Mouse (Mus musculus): ENCODE data around the gene Npy4r.

Npy4r gene

DNA sequence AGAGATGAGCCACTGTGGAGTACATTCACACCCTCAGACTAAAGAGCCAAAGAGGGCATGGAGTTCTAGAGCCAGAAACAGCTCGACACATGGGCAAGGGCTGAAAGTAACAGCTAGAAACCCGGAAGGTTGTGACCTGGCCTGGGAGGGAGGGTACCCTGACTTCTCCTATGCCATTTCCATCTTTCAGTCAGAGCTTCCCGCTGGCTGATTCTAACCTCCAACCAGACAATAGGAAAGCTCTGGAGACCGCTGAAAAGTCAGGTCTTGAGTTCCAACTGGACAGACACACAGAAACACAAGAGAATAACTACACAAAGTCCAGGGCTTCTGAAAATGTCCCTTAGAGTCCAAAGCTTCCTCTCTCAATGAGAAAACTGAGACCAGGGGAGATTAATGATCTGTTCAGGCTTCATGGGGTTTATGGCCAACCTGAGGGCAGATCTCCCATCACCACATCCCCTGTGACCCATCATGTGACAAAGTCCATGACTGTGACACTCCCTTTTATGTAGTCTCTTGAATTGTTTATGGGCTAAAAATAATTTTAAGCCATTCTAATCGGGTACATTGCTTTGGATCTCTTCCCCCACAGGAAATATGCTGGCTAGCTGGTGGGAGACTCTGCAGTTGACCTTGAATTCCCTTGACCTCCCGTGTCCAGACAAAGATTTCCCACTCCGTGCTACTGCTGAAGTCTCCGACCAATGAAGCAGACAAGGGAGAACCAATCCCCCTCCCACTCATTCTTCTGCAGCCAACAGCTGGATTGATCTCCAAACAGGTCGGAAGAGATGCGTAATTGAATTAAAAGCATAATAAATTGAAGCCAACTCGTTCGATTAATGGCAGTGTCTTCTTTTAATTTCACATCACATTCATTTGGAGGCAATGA is 32.0 kb downstream of the Npy4r start:
- in situ Hi-C loops (cut with MboI; ENCODE audit: low sequenced_read_pairs), result no loop called here

DNA sequence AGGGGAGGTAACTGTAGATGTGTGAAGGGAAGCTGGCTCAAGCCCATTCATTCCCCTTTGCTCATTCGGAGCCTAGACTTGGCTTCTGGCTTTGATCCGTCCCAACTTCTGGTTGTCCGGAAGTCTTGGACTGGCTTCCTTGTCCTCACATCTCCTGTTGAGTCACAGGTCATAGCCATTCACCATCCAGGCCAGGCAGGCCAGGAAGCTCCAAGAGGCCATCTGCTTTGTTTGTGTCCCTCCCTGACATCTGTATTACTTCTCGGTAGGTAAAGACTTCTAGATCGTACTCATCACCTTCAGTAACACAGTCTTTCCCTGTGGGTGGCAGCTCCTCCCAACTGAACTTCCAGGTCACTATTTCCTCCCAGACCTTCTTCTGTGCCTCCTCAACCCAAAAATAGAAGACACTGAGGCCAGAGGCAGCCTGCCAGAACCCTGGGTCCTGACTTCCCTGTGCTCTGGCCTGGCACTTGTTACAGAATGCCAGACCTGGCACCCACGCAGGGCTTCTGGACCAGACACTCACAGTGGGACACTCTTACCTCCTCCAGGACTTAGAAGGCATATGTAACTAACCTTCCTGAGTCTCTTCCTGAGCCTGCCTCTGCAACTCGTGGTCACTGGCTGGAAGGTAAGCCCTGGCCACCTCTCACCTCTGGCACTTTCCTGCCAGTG is 33.1 kb downstream of the Npy4r start:
- in situ Hi-C loops (cut with MboI; ENCODE audit: low sequenced_read_pairs), result no loop called here

DNA sequence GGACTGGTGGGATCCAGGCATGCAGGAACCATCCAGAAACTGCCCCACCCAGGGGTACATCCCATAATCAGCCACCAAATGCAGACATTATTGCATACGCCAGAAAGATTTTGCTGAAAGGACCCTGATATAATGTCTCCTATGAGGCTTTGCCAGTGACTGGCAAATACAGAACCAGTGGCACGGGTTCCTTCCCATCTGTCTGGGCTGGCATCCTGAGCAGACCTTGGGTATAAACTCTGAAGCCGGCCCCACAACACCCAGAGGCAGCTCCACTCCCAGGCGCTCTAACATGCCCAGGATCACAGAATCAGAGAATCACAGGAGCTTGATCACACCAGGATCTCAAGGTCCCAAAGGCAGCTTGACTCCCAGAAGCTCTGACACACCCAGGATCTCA is 38.0 kb downstream of the Npy4r start:
- in situ Hi-C loops (cut with MboI; ENCODE audit: low sequenced_read_pairs), result no loop called here

DNA sequence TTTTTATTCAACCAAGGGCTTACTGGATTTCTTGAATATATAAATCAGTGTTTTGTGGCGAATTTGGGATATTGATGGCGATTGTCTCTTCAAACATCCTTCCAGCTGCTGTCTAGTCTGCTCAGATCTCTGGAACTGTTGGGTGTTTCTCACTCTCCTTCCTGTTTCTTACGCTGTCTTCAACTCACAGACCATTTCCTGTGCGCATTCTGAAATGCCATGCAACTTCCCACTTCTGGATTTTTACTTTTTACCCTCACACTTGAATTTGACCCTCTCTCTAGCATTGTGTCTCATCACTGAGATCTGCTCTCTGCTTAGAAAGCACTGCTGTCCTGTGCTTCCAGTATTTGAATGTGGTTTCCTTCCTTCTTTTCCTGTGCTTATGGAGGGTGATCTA is 44.7 kb downstream of the Npy4r start:
- in situ Hi-C loops (cut with MboI; ENCODE audit: low sequenced_read_pairs), result no loop called here

DNA sequence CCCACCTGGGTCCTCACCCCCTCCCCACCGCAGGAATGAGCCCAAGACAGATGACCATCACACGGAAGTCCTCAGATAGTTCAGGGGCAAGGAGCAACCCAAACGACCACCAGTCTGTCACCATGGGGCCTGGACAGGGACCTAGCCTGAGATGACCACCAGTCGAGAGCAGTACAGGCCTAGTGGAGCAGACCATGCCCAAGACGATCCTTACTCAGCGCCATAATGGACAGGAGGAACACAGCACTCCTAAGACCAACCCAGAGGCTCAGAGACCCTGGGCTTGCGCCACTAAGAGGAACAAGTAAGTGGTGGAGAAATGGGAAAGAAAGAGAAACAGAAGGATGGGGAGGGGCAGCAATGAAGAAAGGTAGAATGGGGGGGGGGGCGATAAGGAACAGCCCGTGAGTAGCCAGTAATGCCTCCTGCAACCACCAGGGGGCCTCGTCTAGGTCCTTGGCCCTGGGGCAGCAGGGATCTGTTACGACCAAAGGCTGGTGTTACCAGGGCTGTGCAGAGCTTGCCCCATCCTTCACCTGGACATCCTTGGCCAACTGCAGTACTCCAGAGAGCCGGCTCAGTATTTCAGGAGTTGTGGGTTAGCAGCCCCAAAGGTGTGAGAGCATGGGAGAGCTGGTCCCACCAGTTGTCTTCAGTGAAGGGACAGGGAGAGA is 45.8 kb downstream of the Npy4r start:
- in situ Hi-C loops (cut with MboI; ENCODE audit: low sequenced_read_pairs), result no loop called here

DNA sequence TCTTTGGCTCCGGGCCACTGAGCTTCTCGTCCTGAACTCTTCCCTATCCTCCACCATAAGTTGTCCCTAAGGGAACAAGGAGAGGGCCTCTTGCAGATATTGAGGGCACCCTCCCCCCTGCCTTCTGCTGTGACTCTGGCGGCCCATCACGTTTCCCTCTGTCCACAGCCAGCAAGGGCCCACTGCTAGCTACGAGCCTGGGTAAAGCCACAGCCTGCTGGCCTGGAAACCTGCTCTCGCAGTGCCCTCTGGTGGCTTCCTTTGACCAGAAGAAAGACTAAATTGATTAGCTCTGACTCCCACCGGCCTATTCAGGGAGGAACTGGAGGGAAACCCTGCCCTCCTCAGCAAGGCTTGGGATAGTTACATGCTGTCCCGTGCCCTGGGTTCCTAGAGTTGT is 47.4 kb downstream of the Npy4r start:
- in situ Hi-C loops (cut with MboI; ENCODE audit: low sequenced_read_pairs), result no loop called here

DNA sequence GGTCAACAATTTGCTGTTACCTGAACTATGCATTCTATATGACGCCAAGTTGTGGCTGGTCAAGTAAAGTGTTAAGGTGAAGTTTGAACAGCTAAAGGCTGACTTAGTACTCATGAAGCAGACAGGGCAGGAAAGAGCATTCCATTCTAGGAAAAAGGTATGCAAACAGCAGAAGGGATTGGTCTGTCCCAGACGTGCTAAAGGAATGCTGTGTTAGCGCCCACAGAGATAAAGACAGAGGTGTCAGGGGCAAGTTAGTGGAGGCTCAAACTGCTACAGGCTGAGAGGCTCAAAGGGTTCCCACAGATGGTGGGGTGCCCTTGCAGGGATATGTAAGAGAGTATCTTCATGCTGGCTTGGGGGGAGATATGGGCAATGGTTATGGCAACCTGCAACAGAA is 48.4 kb downstream of the Npy4r start:
- in situ Hi-C loops (cut with MboI; ENCODE audit: low sequenced_read_pairs), result no loop called here

DNA sequence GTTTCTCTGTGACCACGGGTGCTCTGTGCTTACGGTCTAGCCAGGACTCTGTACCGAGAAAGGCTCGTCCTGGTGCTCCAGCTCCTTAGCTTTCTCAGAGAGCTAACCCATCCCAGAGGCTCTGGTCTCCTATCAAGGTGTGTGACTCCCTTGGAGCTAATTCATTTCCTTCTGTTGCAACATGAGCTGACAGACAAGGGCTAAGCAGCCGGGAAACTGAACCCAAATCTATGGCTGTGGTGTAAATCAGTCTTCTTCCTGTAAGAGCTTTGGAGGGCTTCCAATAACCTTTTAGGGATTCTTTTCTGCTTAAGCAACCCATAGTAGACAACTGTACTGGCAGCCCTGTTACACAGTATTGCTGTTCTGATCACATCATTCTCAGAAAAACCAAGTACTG is 49.7 kb downstream of the Npy4r start, which contains the start of gene A630023A22Rik:
Gene A630023A22Rik (minus strand): TSS at position 154 of the 400 bp plus-strand sequence.
- in situ Hi-C loops (cut with MboI; ENCODE audit: low sequenced_read_pairs), result no loop called here

DNA sequence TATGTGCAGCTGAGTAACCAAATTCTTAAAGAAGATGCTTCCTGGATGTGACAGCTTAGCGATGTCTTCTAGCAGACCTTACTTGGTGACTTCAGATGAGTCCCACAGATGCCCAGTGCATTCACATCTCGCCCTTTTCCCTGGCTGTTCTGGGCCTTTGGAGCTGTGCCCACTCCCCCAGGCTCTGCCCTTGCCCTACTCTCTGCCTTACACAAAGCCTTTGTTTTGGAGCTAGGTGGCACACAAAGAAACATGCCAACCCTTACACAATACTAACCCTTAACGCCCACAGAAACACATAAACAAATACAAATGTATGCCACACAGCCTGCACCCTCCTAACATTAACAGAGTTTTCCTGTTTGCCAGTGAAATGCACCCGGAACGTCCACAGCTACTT is 56.1 kb downstream of the Npy4r start:
- in situ Hi-C loops (cut with MboI; ENCODE audit: low sequenced_read_pairs), result loop anchor here (25.0 kb wide), 2 partner anchors 266 to 466 kb away; partner anchors contain the start of genes Fam25c and Sncg

Data from CH12F3 (cell line).